Mouse (Mus musculus): ENCODE measurements around the gene Fam170b.

Fam170b gene

GRCm38 (mm10) chr14:32827994-32828650, 5.6 kb upstream of the Fam170b start:
- no peak for DNase-seq (ENCODE audit: extremely low spot score, low spot score)

GRCm38 (mm10) chr14:32835181-32835580, 1.4 kb downstream of the Fam170b start:
- DNase-seq (ENCODE audit: extremely low spot score, low spot score): no peak

GRCm38 (mm10) chr14:32835596-32835995, 1.8 kb downstream of the Fam170b start:
- no peak for DNase-seq (ENCODE audit: extremely low spot score, low spot score)

- no peak for DNase-seq (ENCODE audit: extremely low spot score, low spot score)
Observed at GRCm38 (mm10) chr14:32836191-32836590, 2.4 kb downstream of the Fam170b start.

- DNase-seq (ENCODE audit: extremely low spot score, low spot score): no peak
Observed at GRCm38 (mm10) chr14:32842052-32842451, 8.3 kb downstream of the Fam170b start.

GRCm38 (mm10) chr14:32854059-32854458, 20.3 kb downstream of the Fam170b start:
- no peak for DNase-seq (ENCODE audit: extremely low spot score, low spot score)

GRCm38 (mm10) chr14:32856246-32856645, 22.5 kb downstream of the Fam170b start:
- DNase-seq (ENCODE audit: extremely low spot score, low spot score): no peak

- peak; percentile 76 for DNase-seq (ENCODE audit: extremely low spot score, low spot score)
Observed at GRCm38 (mm10) chr14:32856681-32857328, 23.0 kb downstream of the Fam170b start, which contains the start of gene Vstm4. TSS of gene Vstm4 (plus strand) at chr14:32856756.

GRCm38 (mm10) chr14:32858361-32858760, 24.6 kb downstream of the Fam170b start:
- DNase-seq (ENCODE audit: extremely low spot score, low spot score): no peak

GRCm38 (mm10) chr14:32858941-32859510, 25.3 kb downstream of the Fam170b start:
- no peak for DNase-seq (ENCODE audit: extremely low spot score, low spot score)

GRCm38 (mm10) chr14:32859831-32860569, 26.2 kb downstream of the Fam170b start:
- no peak for DNase-seq (ENCODE audit: extremely low spot score, low spot score)

- no peak for DNase-seq (ENCODE audit: extremely low spot score, low spot score)
Observed at GRCm38 (mm10) chr14:32861149-32861581, 27.4 kb downstream of the Fam170b start.

GRCm38 (mm10) chr14:32861656-32862055, 27.9 kb downstream of the Fam170b start:
- no peak for DNase-seq (ENCODE audit: extremely low spot score, low spot score)

GRCm38 (mm10) chr14:32865331-32865730, 31.6 kb downstream of the Fam170b start:
- DNase-seq (ENCODE audit: extremely low spot score, low spot score): no peak

- no peak for DNase-seq (ENCODE audit: extremely low spot score, low spot score)
Observed at GRCm38 (mm10) chr14:32871963-32872362, 38.2 kb downstream of the Fam170b start.

GRCm38 (mm10) chr14:32877549-32877948, 43.8 kb downstream of the Fam170b start:
- DNase-seq (ENCODE audit: extremely low spot score, low spot score): no peak

GRCm38 (mm10) chr14:32880332-32880731, 46.6 kb downstream of the Fam170b start:
- no peak for DNase-seq (ENCODE audit: extremely low spot score, low spot score)

GRCm38 (mm10) chr14:32881693-32882092, 47.9 kb downstream of the Fam170b start:
- no peak for DNase-seq (ENCODE audit: extremely low spot score, low spot score)

All from neural tube, embryonic 10.5 days (tissue).